Mouse (Mus musculus) lung, postnatal 0 days (tissue): ENCODE results near the gene Ppara.

Experiments
- CTCF ChIP-seq: IDR thresholded peaks from 2 replicates; pipeline ENCODE4 v1.5.1; 2016; ENCODE audit warnings: antibody characterized with exemption, mild to moderate bottlenecking
- EP300 ChIP-seq: IDR thresholded peaks from 2 replicates; pipeline ENCODE4 v1.6.1; 2016; ENCODE audit warnings: antibody characterized with exemption, mild to moderate bottlenecking, control low read depth

- no peak for TF ChIP-seq CTCF
- TF ChIP-seq EP300 = no peak
Observed at GRCm38 (mm10) chr15:85736506-85736905, 1.7 kb downstream of the Ppara start.
